Mouse (Mus musculus) cerebellum, adult 2 months (tissue): ENCODE results near the gene Ftsj1. TPM values are rescaled to one million over a fixed set of nuclear protein-coding genes. Genes with fewer than 3 reads are reported as not detected.

Source experiments
- DNase-seq, 2 experiments: peaks; one replicate each; pipeline ENCODE4 v3.0.0; 2021
- H3K27ac ChIP-seq: fragments of 200-500 bp; 2 replicates; pipeline ENCODE4 v1.5.1; 2012; ENCODE audit warnings: low read length, control low read depth, inconsistent platforms; ENCODE audit not compliant: insufficient read depth
- H3K27me3 ChIP-seq: fragments of 200-500 bp; 2 replicates; pipeline ENCODE4 v1.6.1; 2012; ENCODE audit warnings: inconsistent platforms, mild to moderate bottlenecking, low read length, moderate library complexity; ENCODE audit not compliant: control insufficient read depth, insufficient read depth
- H3K4me1 ChIP-seq: fragments of 200-500 bp; 2 replicates; pipeline ENCODE4 v1.6.1; 2011; ENCODE audit warnings: low read length; ENCODE audit not compliant: control insufficient read depth, insufficient read depth
- H3K4me3 ChIP-seq: fragments of 200-500 bp; replicated peaks from 2 replicates; pipeline ENCODE3; 2011; ENCODE audit warnings: mild to moderate bottlenecking, low read depth, low read length, control low read depth; ENCODE audit not compliant: insufficient read depth
- CTCF ChIP-seq: fragments of 200-500 bp; IDR thresholded peaks from 2 replicates; pipeline ENCODE4 v1.5.1; 2011; ENCODE audit warnings: low read depth, mild to moderate bottlenecking, control low read depth, low read length, moderate library complexity, borderline replicate concordance; ENCODE audit not compliant: insufficient read depth
- POLR2A ChIP-seq: fragments of 200-500 bp; IDR thresholded peaks from 2 replicates; pipeline ENCODE4 v1.6.1; 2011; ENCODE audit warnings: low read length, control low read depth, borderline replicate concordance; ENCODE audit not compliant: insufficient read depth
- WGBS: fragments of 180-500 bp; shearing (Covaris S2); methylation state at CpG from one replicate; pipeline ENCODE4 v1.1.7; 2018; 5-methylcytosine and 5-hydroxymethylcytosine counted together
- polyA plus RNA-seq: library from polyadenylated mRNA; depleted of rRNA; stranded (reverse); fragments of >200 nt; gene quantifications from 2 replicates; pipeline ENCODE4 v1.2.3, GENCODE M21; 2012; rRNA removed

Gene Ftsj1
- polyA plus RNA-seq, 1 experiment, result 45.9 TPM

GRCm38 (mm10) chrX:8193419-8193723, 58.8 kb downstream of the Ftsj1 start, which contains the start of gene Ebp:
Gene Ebp (minus strand): TSS chrX:8193512.
- TF ChIP-seq POLR2A (no peak), CTCF (no peak)
- Histone ChIP-seq H3K27ac (peak within 1 kb of the TSS; percentile 95), H3K4me3 (peak within 1 kb of the TSS; percentile 97), H3K27me3 (no peaks in the 10 kb centered on the region), H3K4me1 (peaks cover 6% of the 10 kb centered on the region; the same call in 1 of the 2 replicates)
- WGBS, result 8% methylated on average over 10 of the region's 10 CpGs
- peak in 1 of 2 experiments; percentile 45 for DNase-seq

- Histone ChIP-seq H3K4me1 (peaks cover 3% of the 10 kb centered on the region; the same call in 1 of the 2 replicates), H3K4me3 (peak overlapping the region; percentile 97), H3K27me3 (no peaks in the 10 kb centered on the region), H3K27ac (peak overlapping the region; percentile 95)
- no peak for TF ChIP-seq CTCF
- peak; percentile 63; the same call in 1 of the 2 replicates for TF ChIP-seq POLR2A
- peak; percentile 85 to 91 for DNase-seq
- WGBS, result 6% methylated on average over 38 of the region's 38 CpGs
Observed at GRCm38 (mm10) chrX:8192640-8193418, 59.4 kb downstream of the Ftsj1 start.

- peak overlapping the region; percentile 97 for H3K4me3 ChIP-seq
- TF ChIP-seq POLR2A (no peak), CTCF (no peak)
- no peak for DNase-seq
- 0 out of 2 replicates have a peak, but pooled peaks cover 2% of the 10 kb centered on the region for H3K4me1 ChIP-seq
- peak overlapping the region; percentile 95 for H3K27ac ChIP-seq
- H3K27me3 ChIP-seq, result no peaks in the 10 kb centered on the region
- WGBS, result 6% methylated on average over 13 of the region's 13 CpGs
Observed at GRCm38 (mm10) chrX:8192126-8192639, 60.0 kb downstream of the Ftsj1 start.

Other genes starting within 250 kb of the Ftsj1 start
- gene Glod5, start 233.9 kb downstream of the Ftsj1 start, polyA plus RNA-seq, result 0.90 and 1.3 TPM in 2 replicates
- 22.3 and 22.7 TPM in 2 replicates for gene Suv39h1, start 177.6 kb downstream of the Ftsj1 start, polyA plus RNA-seq
- gene Was, start 161.9 kb downstream of the Ftsj1 start, polyA plus RNA-seq, result 0.44 and 0.67 TPM in 2 replicates
- gene Wdr13, start 119.5 kb downstream of the Ftsj1 start, polyA plus RNA-seq, result 131 and 141 TPM in 2 replicates
- 276 and 291 TPM in 2 replicates for gene Rbm3, start 106.5 kb downstream of the Ftsj1 start, polyA plus RNA-seq
- gene Tbc1d25, start 76.2 kb downstream of the Ftsj1 start, polyA plus RNA-seq, result 27.4 and 30.5 TPM in 2 replicates
- 59.9 and 68.5 TPM in 2 replicates for gene Ebp, start 58.9 kb downstream of the Ftsj1 start, polyA plus RNA-seq
- 250 and 287 TPM in 2 replicates for gene Porcn, start 45.9 kb downstream of the Ftsj1 start, polyA plus RNA-seq
- gene Slc38a5, start 18.7 kb upstream of the Ftsj1 start, polyA plus RNA-seq, result 9.1 and 10.4 TPM in 2 replicates
- not detected in 2 replicates for gene Ssxb10, start 75.0 kb upstream of the Ftsj1 start, polyA plus RNA-seq
- gene Ssxb9, start 114.6 kb upstream of the Ftsj1 start, polyA plus RNA-seq, result not detected in 2 replicates
- gene Ssxb1, start 160.9 kb upstream of the Ftsj1 start, polyA plus RNA-seq, result not detected in 2 replicates
- gene Ssxb2, start 209.3 kb upstream of the Ftsj1 start, polyA plus RNA-seq, result not detected in 2 replicates